Comparison of ENCODE assay signal across 1 mouse cellular context in the genomic region with DNA sequence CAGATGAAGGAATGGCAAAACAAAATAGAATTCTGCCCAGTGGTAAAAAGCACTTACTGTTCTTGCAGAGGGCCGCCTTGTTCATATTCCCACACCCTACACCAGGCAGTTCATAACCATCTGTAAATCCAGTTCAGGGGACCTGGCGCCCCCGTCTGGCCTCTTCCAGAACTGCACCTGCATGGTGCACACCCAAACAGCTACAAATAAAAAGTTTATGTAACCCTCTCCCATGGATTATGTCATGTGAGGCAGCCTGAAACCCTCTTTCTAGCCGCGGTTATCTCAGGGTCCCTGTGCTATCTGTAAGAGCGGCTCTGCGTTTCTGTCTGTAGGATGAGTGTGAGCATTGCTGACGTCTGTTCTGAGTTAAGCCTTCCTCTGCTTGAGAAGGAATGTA.
A peak's percentile ranks its signal among the peaks of the same experiment; 100 is the strongest.
TF ChIP-seq lines count a peak whose summit lies in the region.

No protein-coding gene starts in this region.

TF ChIP-seq in MEL, 35 proteins besides CTCF, POLR2A, EP300 and RAD21 (continued from another document):
- TF ChIP-seq E2F4 (IDR thresholded peaks at IDR 0.05; ENCODE audit: borderline replicate concordance, low read depth, low read length), result no peak
- TF ChIP-seq ZC3H11A (IDR thresholded peaks at IDR 0.05; ENCODE audit: low read depth, low read length), result peak; percentile 62
- peak; percentile 68; the same call in 1 of the 2 replicates for TF ChIP-seq BHLHE40 (IDR thresholded peaks at IDR 0.05; ENCODE audit: borderline replicate concordance, low read depth, low read length)
- no peak for TF ChIP-seq CHD2 (IDR thresholded peaks at IDR 0.05; ENCODE audit: low read length)
- TF ChIP-seq JUND (IDR thresholded peaks at IDR 0.05; ENCODE audit: low read depth, low read length), result no peak
- TF ChIP-seq SMC3 (IDR thresholded peaks at IDR 0.05; ENCODE audit: low read depth, low read length), result peak; percentile 81
- TF ChIP-seq GATA1 (IDR thresholded peaks at IDR 0.05; ENCODE audit: low read depth, low read length), result 0 out of 2 replicates have a peak, but pooled peaks have one; percentile 32
- TF ChIP-seq ETS1 (IDR thresholded peaks at IDR 0.05; ENCODE audit: low read depth, low read length), result peak; percentile 57; the same call in 1 of the 2 replicates
- TF ChIP-seq TBP (IDR thresholded peaks at IDR 0.05; ENCODE audit: low read depth, low read length), result no peak
- TF ChIP-seq KAT2A (conservative IDR thresholded peaks at IDR 0.05; ENCODE audit: low read depth, low read length), result no peak
- TF ChIP-seq GABPA (IDR thresholded peaks at IDR 0.05; ENCODE audit: low read depth, low read length), result no peak
- TF ChIP-seq SIN3A (IDR thresholded peaks at IDR 0.05; ENCODE audit: low read length), result peak; percentile 72
- no peak for TF ChIP-seq MXI1 (IDR thresholded peaks at IDR 0.05; ENCODE audit: low read depth, low read length)
- no peak for TF ChIP-seq NELFE (IDR thresholded peaks at IDR 0.05; ENCODE audit: low read depth, low read length)
- no peak for TF ChIP-seq POLR2AphosphoS2 (IDR thresholded peaks at IDR 0.05; ENCODE audit: low read length)
- TF ChIP-seq RCOR1 (IDR thresholded peaks at IDR 0.05; ENCODE audit: low read depth, low read length), result peak; percentile 37; the same call in 1 of the 2 replicates
- no peak for TF ChIP-seq USF2 (IDR thresholded peaks at IDR 0.05; ENCODE audit: borderline replicate concordance in 1 of 2, insufficient read depth in 1 of 2, low read depth in 1 of 2, low read length in 2 of 2)
- TF ChIP-seq TAL1 (IDR thresholded peaks at IDR 0.05; ENCODE audit: low read length), result no peak
- TF ChIP-seq ZNF384 (IDR thresholded peaks at IDR 0.05; ENCODE audit: low read depth, low read length), result no peak; the same call in 1 of the 2 replicates
- TF ChIP-seq ZMIZ1 (IDR thresholded peaks at IDR 0.05; ENCODE audit: low read depth, low read length), result no peak
TF ChIP-seq in MEL: peak in this region for 10.
